Comparison of ENCODE assay signal across 19 mouse cellular contexts in the genomic region with DNA sequence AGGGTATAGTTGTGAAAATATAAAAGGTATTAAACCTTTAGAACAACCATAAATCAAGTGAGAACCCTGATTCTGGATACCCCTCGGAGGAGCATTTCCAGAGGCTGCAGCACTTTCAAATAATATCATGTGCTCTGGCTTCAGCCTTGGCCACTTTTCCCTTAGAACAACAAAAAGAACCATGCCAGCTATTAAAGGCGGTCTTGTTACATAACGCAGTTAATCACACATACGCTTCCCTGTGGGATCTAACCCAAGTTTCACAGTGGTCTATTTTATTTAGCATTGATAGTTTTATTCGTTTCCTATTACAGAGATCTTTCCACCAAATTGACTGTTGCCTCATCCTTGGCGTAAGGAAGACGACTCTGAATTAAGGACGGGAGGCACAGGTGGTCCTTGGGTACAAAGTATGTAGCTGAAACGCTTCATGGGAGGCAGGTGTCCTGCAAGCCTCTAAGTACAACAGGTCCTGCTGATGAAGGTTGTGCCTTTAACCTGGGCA.
A peak's percentile ranks its signal among the peaks of the same experiment; 100 is the strongest.
DNase-seq lines count a peak whose midpoint lies in the region; ATAC-seq lines count a peak whose summit lies in the region.
"Had no signal": no experiment of that assay in that cellular context is flagged by ENCODE, and none has a peak within 500 bp of the region (broad histone marks: within the 10 kb centered on the region; RNA-seq: fewer than 3 reads in every experiment).

No protein-coding gene starts in this region.

- H3K4me1 ChIP-seq in liver, embryonic 12.5 days = peaks cover 41% of the 10 kb centered on the region
- H3K4me1 ChIP-seq in liver, embryonic 11.5 days (replicated peaks; ENCODE audit: control insufficient read depth, insufficient read depth, low read length) = peaks cover 13% of the 10 kb centered on the region
- peaks cover 16% of the 10 kb centered on the region for H3K4me1 ChIP-seq in heart, embryonic 12.5 days (replicated peaks)
- H3K4me1 ChIP-seq: midbrain, embryonic 13.5 days had no signal

- ATAC-seq in liver, embryonic 12.5 days = no peak
- ATAC-seq in liver, embryonic 11.5 days (replicated peaks; ENCODE audit: low FRiP score) = no peak
- ATAC-seq in heart, embryonic 12.5 days (ENCODE audit: insufficient number of reproducible peaks, low FRiP score) = no peak
- ATAC-seq: midbrain, embryonic 13.5 days had no signal

- WGBS in liver, embryonic 12.5 days (ENCODE audit: insufficient replicate concordance) = 80% methylated on average over 9 of the region's 9 CpGs
- WGBS in liver, embryonic 11.5 days = 88% methylated on average over 9 of the region's 9 CpGs
- 77% methylated on average over 9 of the region's 9 CpGs for WGBS in heart, embryonic 12.5 days
- WGBS in macrophage (ENCODE audit: missing documents) = 94% methylated on average over 9 of the region's 9 CpGs

- peak; percentile 93 for DNase-seq in heart, adult 11 months
- DNase-seq in heart, postnatal 14 days = no peak
- no peak for DNase-seq in liver, embryonic 11.5 days (ENCODE audit: low spot score)
- no peak for DNase-seq in retina, embryonic 14.5 days (ENCODE audit: low spot score)
- no peak for DNase-seq in layer of hippocampus, adult 9-10 months (ENCODE audit: low spot score)
- DNase-seq: cerebellum, adult 9-10 months; gastrocnemius, postnatal 14 days; left cerebral cortex, postnatal 4 days; lung, postnatal 14 days; right cerebral cortex, postnatal 4 days; thymus, postnatal 36 days had no signal

- no peak overlapping the region for H3K4me3 ChIP-seq in liver, embryonic 12.5 days
- H3K4me3 ChIP-seq in liver, embryonic 11.5 days (ENCODE audit: low read depth, low read length) = no peak overlapping the region
- no peak overlapping the region for H3K4me3 ChIP-seq in heart, embryonic 12.5 days
- no peak overlapping the region for H3K4me3 ChIP-seq in macrophage (ENCODE audit: inconsistent target)
- H3K4me3 ChIP-seq: forebrain, embryonic 10.5 days; hindbrain, embryonic 12.5 days; midbrain, embryonic 13.5 days; neural tube, embryonic 15.5 days had no signal

- no peaks in the 10 kb centered on the region for H3K79me2 ChIP-seq in macrophage (ENCODE audit: inconsistent target)

- H3K9ac ChIP-seq in liver, embryonic 12.5 days = no peak overlapping the region
- no peak overlapping the region for H3K9ac ChIP-seq in liver, embryonic 11.5 days (ENCODE audit: low read depth, low read length)
- H3K9ac ChIP-seq in heart, embryonic 12.5 days = no peak overlapping the region
- H3K9ac ChIP-seq: hindbrain, embryonic 12.5 days; liver, embryonic 14.5 days; midbrain, embryonic 13.5 days; neural tube, embryonic 15.5 days had no signal

- no peaks in the 10 kb centered on the region for H3K27me3 ChIP-seq in liver, embryonic 12.5 days (replicated peaks)
- no peaks in the 10 kb centered on the region for H3K27me3 ChIP-seq in liver, embryonic 11.5 days (replicated peaks; ENCODE audit: control insufficient read depth, insufficient read depth, low read length)
- no peaks in the 10 kb centered on the region for H3K27me3 ChIP-seq in heart, embryonic 12.5 days (replicated peaks)
- H3K27me3 ChIP-seq: hindbrain, embryonic 12.5 days; midbrain, embryonic 13.5 days; neural tube, embryonic 15.5 days had no signal

- peak overlapping the region; percentile 47; the same call in 1 of the 2 replicates for H3K4me2 ChIP-seq in liver, embryonic 12.5 days
- no peak overlapping the region for H3K4me2 ChIP-seq in liver, embryonic 11.5 days
- no peak overlapping the region for H3K4me2 ChIP-seq in heart, embryonic 12.5 days
- H3K4me2 ChIP-seq: hindbrain, embryonic 12.5 days; midbrain, embryonic 13.5 days; neural tube, embryonic 15.5 days had no signal

- H3K9me3 ChIP-seq in liver, embryonic 12.5 days (replicated peaks) = no peaks in the 10 kb centered on the region
- no peaks in the 10 kb centered on the region for H3K9me3 ChIP-seq in liver, embryonic 11.5 days (ENCODE audit: control insufficient read depth, low read length)
- 0 out of 2 replicates have a peak, but pooled peaks cover 7% of the 10 kb centered on the region for H3K9me3 ChIP-seq in heart, embryonic 12.5 days (replicated peaks)
- H3K9me3 ChIP-seq: forebrain, embryonic 10.5 days; midbrain, embryonic 13.5 days; neural tube, embryonic 15.5 days had no signal

- no peak overlapping the region for H3K27ac ChIP-seq in liver, embryonic 12.5 days
- no peak overlapping the region for H3K27ac ChIP-seq in liver, embryonic 11.5 days (ENCODE audit: low read depth, low read length)
- H3K27ac ChIP-seq in heart, embryonic 12.5 days (ENCODE audit: poor library complexity, severe bottlenecking) = peak overlapping the region; percentile 80
- peak overlapping the region; percentile 87 for H3K27ac ChIP-seq in macrophage
- H3K27ac ChIP-seq: forebrain, embryonic 10.5 days; hindbrain, embryonic 12.5 days; liver, embryonic 14.5 days; midbrain, embryonic 13.5 days; neural tube, embryonic 15.5 days had no signal

- intact Hi-C loops in heart, postnatal 14 days (cut with DNase I) = loop anchor here (5.0 kb wide), 1 partner anchor 44 kb away; no protein-coding TSS in a partner anchor

- H3K36me3 ChIP-seq in liver, embryonic 12.5 days = no peaks in the 10 kb centered on the region
- H3K36me3 ChIP-seq in liver, embryonic 11.5 days (ENCODE audit: control insufficient read depth, insufficient read depth, low read length) = no peaks in the 10 kb centered on the region
- H3K36me3 ChIP-seq in heart, embryonic 12.5 days = peaks cover 7% of the 10 kb centered on the region; the same call in 1 of the 2 replicates
- no peaks in the 10 kb centered on the region for H3K36me3 ChIP-seq in macrophage (ENCODE audit: inconsistent target)
- H3K36me3 ChIP-seq: forebrain, embryonic 10.5 days; hindbrain, embryonic 12.5 days; midbrain, embryonic 13.5 days; neural tube, embryonic 15.5 days had no signal

Comparison
In these comparisons a context has a peak if more than half of its experiments do, and no peak if none do; other contexts are left out.
1. H3K27ac ChIP-seq: peak in heart, embryonic 12.5 days (single experiment) and macrophage (single experiment); none in liver, embryonic 12.5 days (single experiment) and liver, embryonic 11.5 days (single experiment).